Mouse (Mus musculus) cerebellum, adult 2 months (tissue): ENCODE results near the gene Senp3. TPM values are rescaled to one million over a fixed set of nuclear protein-coding genes. Genes with fewer than 3 reads are reported as not detected.

ENCODE experiments used
- DNase-seq, 2 experiments: peaks; one replicate each; pipeline ENCODE4 v3.0.0; 2021
- H3K27ac ChIP-seq: fragments of 200-500 bp; 2 replicates; pipeline ENCODE4 v1.5.1; 2012; ENCODE audit warnings: low read length, control low read depth, inconsistent platforms; ENCODE audit not compliant: insufficient read depth
- H3K27me3 ChIP-seq: fragments of 200-500 bp; 2 replicates; pipeline ENCODE4 v1.6.1; 2012; ENCODE audit warnings: inconsistent platforms, mild to moderate bottlenecking, low read length, moderate library complexity; ENCODE audit not compliant: control insufficient read depth, insufficient read depth
- H3K4me1 ChIP-seq: fragments of 200-500 bp; 2 replicates; pipeline ENCODE4 v1.6.1; 2011; ENCODE audit warnings: low read length; ENCODE audit not compliant: control insufficient read depth, insufficient read depth
- H3K4me3 ChIP-seq: fragments of 200-500 bp; replicated peaks from 2 replicates; pipeline ENCODE3; 2011; ENCODE audit warnings: mild to moderate bottlenecking, low read depth, low read length, control low read depth; ENCODE audit not compliant: insufficient read depth
- CTCF ChIP-seq: fragments of 200-500 bp; IDR thresholded peaks from 2 replicates; pipeline ENCODE4 v1.5.1; 2011; ENCODE audit warnings: low read depth, mild to moderate bottlenecking, control low read depth, low read length, moderate library complexity, borderline replicate concordance; ENCODE audit not compliant: insufficient read depth
- POLR2A ChIP-seq: fragments of 200-500 bp; IDR thresholded peaks from 2 replicates; pipeline ENCODE4 v1.6.1; 2011; ENCODE audit warnings: low read length, control low read depth, borderline replicate concordance; ENCODE audit not compliant: insufficient read depth
- WGBS: fragments of 180-500 bp; shearing (Covaris S2); methylation state at CpG from one replicate; pipeline ENCODE4 v1.1.7; 2018; 5-methylcytosine and 5-hydroxymethylcytosine counted together
- polyA plus RNA-seq: library from polyadenylated mRNA; depleted of rRNA; stranded (reverse); fragments of >200 nt; gene quantifications from 2 replicates; pipeline ENCODE4 v1.2.3, GENCODE M21; 2012

Gene Senp3
- polyA plus RNA-seq, 1 experiment: 110 TPM

- Histone ChIP-seq H3K4me3 (peak within 1 kb of the TSS; percentile 85), H3K27ac (peak within 1 kb of the TSS; percentile 93), H3K4me1 (0 out of 2 replicates have a peak, but pooled peaks cover 3% of the 10 kb centered on the region), H3K27me3 (no peaks in the 10 kb centered on the region)
- DNase-seq: peak; percentile 94 to 97
- WGBS: under 1% methylated on average over 48 of the region's 48 CpGs
- TF ChIP-seq POLR2A: peak; percentile 74; the same call in 1 of the 2 replicates
- peak; percentile 18; the same call in 1 of the 2 replicates for TF ChIP-seq CTCF
Observed at GRCm38 (mm10) chr11:69662213-69662966, 19.5 kb downstream of the Senp3 start, which contains the start of gene Mpdu1. Mpdu1 (minus strand) TSS chr11:69662642.

DNA sequence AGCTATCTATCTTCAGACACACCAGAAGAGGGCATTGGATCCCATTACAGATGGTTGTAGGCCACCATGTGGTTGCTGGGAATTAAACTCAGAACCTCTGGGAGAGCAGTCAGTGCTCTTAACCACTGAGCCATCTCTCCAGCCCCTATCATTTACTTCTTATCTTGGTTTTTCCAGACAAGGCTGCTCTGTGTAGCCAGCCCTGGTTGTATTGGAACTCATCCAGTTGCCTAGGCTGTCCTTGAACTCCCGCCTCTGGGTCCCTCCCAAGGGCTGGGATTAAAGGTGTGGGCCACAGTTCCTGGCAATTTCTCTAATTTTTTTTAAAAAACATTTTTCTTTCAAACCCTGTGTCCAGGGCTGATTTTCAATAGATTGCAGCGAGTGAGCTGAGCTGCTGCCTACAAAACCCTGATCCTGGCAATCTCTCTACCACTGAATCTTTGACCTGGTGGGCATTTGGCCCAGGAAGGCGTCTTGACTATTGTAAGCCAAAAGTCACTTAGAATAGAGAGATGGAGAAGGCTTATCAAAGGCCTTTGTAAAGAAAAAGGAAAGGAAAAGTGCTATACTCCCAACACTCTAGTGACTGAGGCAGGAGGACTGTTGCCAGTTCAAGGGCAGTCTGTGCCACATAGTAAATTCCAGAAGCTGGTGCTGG, 20.5 kb downstream of the Senp3 start:
- DNase-seq: no peak
- Histone ChIP-seq H3K4me3 (peak overlapping the region; percentile 85), H3K4me1 (0 out of 2 replicates have a peak, but pooled peaks cover 3% of the 10 kb centered on the region), H3K27me3 (no peaks in the 10 kb centered on the region), H3K27ac (no peak overlapping the region)
- WGBS: 34% methylated on average over 3 of the region's 3 CpGs
- TF ChIP-seq CTCF: no peak
- TF ChIP-seq POLR2A: no peak

GRCm38 (mm10) chr11:69657462-69657881, 24.4 kb downstream of the Senp3 start:
- no peak for DNase-seq
- no peak for TF ChIP-seq CTCF
- TF ChIP-seq POLR2A: no peak
- H3K4me1 ChIP-seq: 0 out of 2 replicates have a peak, but pooled peaks cover 5% of the 10 kb centered on the region
- WGBS: 79% methylated on average over 15 of the region's 15 CpGs
- no peaks in the 10 kb centered on the region for H3K27me3 ChIP-seq
- no peak overlapping the region for H3K4me3 ChIP-seq
- no peak overlapping the region for H3K27ac ChIP-seq

- no peak overlapping the region for H3K27ac ChIP-seq
- DNase-seq: peak; percentile 41 to 62
- 0 out of 2 replicates have a peak, but pooled peaks cover 5% of the 10 kb centered on the region for H3K4me1 ChIP-seq
- 76% methylated on average over 10 of the region's 10 CpGs for WGBS
- TF ChIP-seq CTCF: peak; percentile 74
- TF ChIP-seq POLR2A: no peak
- H3K4me3 ChIP-seq: no peak overlapping the region
- no peaks in the 10 kb centered on the region for H3K27me3 ChIP-seq
Observed at GRCm38 (mm10) chr11:69656617-69657461, 25.0 kb downstream of the Senp3 start.

DNA sequence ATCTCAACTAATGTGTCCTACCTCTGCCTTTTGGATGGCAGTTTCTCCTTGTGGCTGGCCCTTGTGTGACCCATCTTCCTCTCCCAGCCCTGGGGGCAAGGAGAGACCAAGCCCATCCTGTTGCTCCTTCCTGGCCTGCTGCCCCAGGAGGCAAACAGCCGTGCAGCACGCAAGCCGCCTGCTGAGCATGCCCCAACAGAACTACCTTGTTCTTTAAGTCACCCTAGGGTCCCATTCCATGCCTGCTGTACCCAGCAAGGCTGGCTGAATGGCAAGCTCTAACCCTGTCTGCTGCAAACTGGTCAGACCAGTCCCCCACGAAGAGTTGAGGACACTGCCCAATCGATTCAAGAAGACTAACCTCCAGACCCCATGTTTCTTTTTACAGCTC, 25.8 kb downstream of the Senp3 start:
- Histone ChIP-seq H3K27me3 (no peaks in the 10 kb centered on the region), H3K4me3 (no peak overlapping the region), H3K4me1 (0 out of 2 replicates have a peak, but pooled peaks cover 5% of the 10 kb centered on the region), H3K27ac (no peak overlapping the region)
- TF ChIP-seq POLR2A: no peak
- no peak for TF ChIP-seq CTCF
- WGBS: 67% methylated on average over 5 of the region's 5 CpGs
- DNase-seq: no peak

- Histone ChIP-seq H3K4me1 (0 out of 2 replicates have a peak, but pooled peaks cover 5% of the 10 kb centered on the region), H3K27ac (no peak within 1 kb of the TSS), H3K4me3 (peak within 1 kb of the TSS; percentile 16), H3K27me3 (no peaks in the 10 kb centered on the region)
- WGBS: 16% methylated on average over 34 of the region's 34 CpGs
- TF ChIP-seq CTCF (peak; percentile 81), POLR2A (no peak)
- DNase-seq: peak; percentile 69 to 79
Observed at GRCm38 (mm10) chr11:69655264-69656064, 26.4 kb downstream of the Senp3 start, which contains the start of gene Sox15. Sox15 (plus strand) TSS chr11:69655314.
